Mouse (Mus musculus) liver, adult 2 months (tissue): ENCODE results near the gene Gm6337.
"Not testable (repeated sequence)": the region's sequence is repeated elsewhere in the genome, so short reads cannot be mapped to it uniquely, and the experiment has no call there.

Experiments used
- CTCF ChIP-seq: fragments of 200-500 bp; IDR thresholded peaks from 2 replicates; pipeline ENCODE4 v1.5.1; 2011; ENCODE audit warnings: low read depth, low read length, control low read depth
- POLR2A ChIP-seq: fragments of 200-500 bp; IDR thresholded peaks from 2 replicates; pipeline ENCODE4 v1.6.1; 2011; ENCODE audit warnings: low read length, control low read depth; ENCODE audit not compliant: insufficient read depth; ENCODE audit errors: extremely low read depth

DNA sequence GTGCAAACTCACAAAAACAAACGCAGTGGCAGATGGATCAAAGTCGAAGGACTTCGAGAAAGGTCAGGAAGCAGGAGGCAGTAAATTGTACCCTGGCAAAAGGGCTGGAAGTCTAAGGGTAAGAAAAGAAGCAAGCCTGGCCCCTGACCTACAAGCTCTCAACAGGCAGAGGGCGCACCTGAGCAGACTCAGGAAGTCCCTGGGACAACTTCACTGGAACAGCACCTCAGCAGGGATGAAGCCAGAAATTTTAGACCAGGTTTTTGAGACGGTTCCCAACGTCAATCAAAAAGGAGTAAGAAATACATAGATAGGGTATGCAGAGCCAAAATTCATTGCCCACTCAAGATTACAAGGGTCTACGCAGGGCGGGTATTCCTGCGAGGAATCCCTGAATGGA lies 49.4 kb upstream of the Gm6337 start:
- TF ChIP-seq CTCF, POLR2A: not testable (repeated sequence)
